Mouse (Mus musculus) heart, postnatal 14 days (tissue): Measurements from ENCODE around the gene Vwa3b. TPM values are rescaled to one million over a fixed set of nuclear protein-coding genes. Genes with fewer than 3 reads are reported as not detected.
A peak's percentile ranks its signal among the peaks of the same experiment; 100 is the strongest.

ENCODE experiments used
- DNase-seq, 2 experiments: peaks; one replicate each; pipeline ENCODE4 v3.0.0; 2021 to 2022
- intact Hi-C: fragments of 180-260 bp; cut with DNase I; formaldehyde crosslinking; loops from one replicate; pipeline ENCODE4 v1.15.1; 2025
- total RNA-seq, 2 experiments: library from RNA; stranded (reverse); gene quantifications; 2 replicates each; pipeline ENCODE4 v1.2.3; 2021

Gene Vwa3b
- total RNA-seq, 2 experiments from 2014 or later, result 0.20 to 0.65 TPM

- no peak for DNase-seq
- intact Hi-C loops, result no loop called here
These were observed 30.6 kb downstream of the Vwa3b start for GRCm38 (mm10) chr1:37056831-37057561.

- intact Hi-C loops, result no loop called here
- no peak for DNase-seq
These were observed 34.5 kb downstream of the Vwa3b start for GRCm38 (mm10) chr1:37060856-37061255.

DNA sequence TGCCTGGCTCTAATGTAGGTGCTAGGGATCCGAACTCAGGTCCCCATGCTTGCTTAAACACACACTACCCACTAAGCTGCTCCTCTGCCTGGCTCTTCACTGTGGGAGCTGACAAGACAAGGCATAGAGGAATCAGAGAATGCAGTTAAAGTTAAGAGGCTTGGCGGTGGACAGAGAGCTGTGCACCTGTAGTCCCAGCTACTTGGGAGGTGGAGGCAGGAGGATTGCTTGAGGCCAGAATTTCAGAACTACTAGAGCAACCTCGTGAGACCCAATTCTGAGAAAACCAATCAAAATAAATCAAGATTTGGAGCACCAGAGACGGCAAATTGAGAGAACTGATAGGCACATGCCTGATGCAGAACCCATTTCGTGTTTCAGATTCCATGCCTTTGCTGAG lies 36.7 kb downstream of the Vwa3b start:
- intact Hi-C loops, result no loop called here
- no peak for DNase-seq

- intact Hi-C loops, result no loop called here
These were observed 37.4 kb downstream of the Vwa3b start for GRCm38 (mm10) chr1:37063841-37064240.

DNA sequence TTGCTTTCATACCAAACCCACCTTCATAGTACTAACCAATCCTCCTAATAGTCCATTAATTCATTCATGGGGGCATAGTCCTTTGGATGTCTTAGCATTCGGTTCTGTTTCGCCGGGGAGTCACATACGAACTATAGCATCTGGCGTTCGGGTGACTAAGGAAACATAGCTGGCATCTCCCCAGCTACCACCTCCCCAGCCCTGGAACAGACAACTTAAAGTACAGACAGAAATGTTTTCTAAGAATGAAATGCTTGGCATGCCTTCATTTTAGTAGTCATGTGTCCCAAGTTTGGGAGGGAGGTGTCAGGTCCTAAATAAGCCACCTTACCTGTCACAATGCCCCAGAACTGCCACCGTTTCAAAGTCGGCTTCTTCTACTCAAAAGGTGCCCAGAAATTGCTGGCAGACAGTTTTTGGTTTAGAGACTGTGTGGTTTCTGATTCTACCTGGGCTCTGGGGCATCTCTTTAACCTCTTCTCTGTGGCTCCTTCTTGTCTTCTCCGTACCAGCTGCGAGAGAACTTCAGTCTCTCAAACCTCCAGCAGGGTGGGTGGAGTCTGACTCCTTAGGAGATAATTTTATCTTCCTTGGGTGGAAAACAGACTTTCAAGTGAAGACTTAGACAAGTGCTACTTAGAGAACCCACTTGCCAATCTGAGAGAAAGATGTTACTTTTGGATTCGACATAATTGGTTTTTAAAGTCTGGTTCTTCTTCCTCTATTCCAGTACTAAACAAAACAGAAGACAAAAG lies 39.4 kb downstream of the Vwa3b start:
- intact Hi-C loops, result no loop called here
- DNase-seq, result no peak

More at GRCm38 (mm10) chr1:37063841-37064240, 37.4 kb downstream of the Vwa3b start:
- DNase-seq, result no peak

GRCm38 (mm10) chr1:37075759-37076158 lies 49.4 kb downstream of the Vwa3b start:
- no peak for DNase-seq
- intact Hi-C loops, result loop anchor here (5.0 kb wide), 1 partner anchor 133 kb away; the partner anchor contains the start of gene Tmem131

DNA sequence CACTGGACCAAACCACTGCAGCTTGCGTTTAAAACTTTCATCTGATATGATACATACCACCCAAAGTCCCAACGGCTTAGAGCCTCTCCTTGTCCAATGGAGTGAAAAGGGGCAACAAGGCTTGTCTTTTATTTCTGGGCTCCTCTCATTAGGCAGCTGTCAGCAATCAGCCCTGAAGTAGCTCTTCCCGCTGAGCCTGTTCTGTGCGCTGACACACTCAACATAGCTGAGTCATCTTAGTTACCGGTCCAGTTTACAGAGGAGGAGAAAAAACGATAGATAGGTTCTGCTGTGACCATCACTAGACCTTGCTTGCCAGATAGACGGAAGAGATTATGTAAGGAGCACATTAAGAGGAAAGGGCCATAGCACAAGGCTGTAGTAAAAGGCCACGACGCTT lies 50.9 kb downstream of the Vwa3b start:
- intact Hi-C loops, result loop anchor here (5.0 kb wide), 1 partner anchor 135 kb away; the partner anchor contains the start of gene Tmem131
- no peak for DNase-seq

DNA sequence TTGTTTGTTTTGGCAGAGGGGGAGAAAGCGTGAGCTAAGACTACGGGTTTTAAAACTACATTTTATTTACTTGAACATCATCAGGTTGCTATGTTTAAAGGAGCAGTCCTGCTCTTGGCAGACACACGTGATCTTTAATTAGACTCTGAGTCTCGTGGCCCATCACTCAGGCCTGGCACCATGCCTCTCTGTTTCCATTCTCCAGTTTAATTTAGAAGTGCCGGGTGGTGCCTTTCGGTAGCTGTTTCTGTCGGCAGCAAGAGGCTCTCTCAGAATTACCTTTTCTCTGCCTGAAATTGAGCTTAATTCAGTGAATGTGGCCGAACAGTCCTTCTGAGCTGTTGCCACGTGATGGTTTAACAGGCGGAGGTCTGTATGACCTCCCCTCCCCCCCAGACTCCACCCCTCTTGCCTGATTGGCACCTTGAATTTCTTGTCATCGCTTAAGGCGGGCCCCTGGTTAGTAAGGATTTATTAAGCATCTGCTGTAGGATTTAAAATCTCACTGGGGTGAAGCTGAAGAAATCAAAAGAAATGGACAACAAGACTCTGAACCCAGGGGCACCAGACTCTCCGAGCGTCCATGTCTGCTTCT lies 51.7 kb downstream of the Vwa3b start:
- intact Hi-C loops, result loop anchor here (5.0 kb wide), 1 partner anchor 136 kb away; the partner anchor contains the start of gene Tmem131
- DNase-seq, result peak; percentile 61 to 67

DNA sequence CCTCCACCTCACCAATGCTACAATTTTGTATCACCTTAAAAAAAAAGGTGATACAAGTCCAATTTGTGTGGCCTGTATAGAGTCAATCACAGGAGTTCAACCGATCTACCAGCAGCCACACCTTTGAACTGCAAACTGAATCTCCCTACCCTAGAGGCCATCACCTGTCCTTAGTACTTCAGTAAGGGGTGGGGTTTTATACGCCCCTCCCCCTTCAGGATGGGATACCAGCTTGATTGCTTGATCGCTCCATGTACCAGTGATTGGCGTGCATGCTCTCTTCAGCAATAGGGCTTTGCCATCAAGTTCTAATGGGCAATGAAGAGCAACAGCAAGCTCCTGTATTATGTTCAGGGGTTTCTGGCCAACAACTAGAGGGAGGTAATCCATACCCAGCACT lies 54.0 kb downstream of the Vwa3b start:
- no peak for DNase-seq
- intact Hi-C loops, result no loop called here

GRCm38 (mm10) chr1:37081376-37082214 lies 55.2 kb downstream of the Vwa3b start:
- no peak for DNase-seq
- intact Hi-C loops, result no loop called here

DNA sequence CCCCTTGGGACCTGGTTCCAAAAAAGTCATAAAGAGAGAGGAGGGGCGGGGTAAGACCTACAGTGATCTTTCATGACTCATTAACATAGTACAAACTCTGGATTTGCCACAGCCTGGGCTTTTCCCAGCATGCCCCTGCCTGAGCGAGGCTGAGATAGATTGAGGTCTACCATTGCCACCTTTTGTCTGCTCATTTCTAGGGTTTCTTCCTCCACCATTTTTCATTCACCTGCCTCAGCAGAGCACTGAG lies 55.7 kb downstream of the Vwa3b start:
- no peak for DNase-seq
- intact Hi-C loops, result no loop called here

DNA sequence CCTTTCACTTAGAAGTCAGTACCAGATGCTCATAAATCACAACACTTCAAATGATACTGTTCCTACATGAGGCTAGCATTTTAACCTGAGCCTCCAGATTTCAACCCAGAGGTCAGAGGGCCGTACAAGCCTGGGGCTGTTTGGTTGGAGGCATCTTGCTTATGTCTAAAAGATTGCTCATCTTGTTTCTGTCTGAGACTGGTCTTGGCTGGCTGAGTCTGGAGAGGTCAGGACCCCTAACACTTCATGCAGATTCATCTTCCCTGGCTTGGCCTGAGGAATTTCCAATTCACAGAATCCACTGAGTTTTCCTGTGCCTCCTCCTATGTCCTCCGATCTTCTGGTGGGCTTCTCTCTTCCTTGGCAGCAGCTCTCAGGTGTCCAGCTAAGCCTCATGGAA lies 57.7 kb downstream of the Vwa3b start:
- intact Hi-C loops, result no loop called here

DNA sequence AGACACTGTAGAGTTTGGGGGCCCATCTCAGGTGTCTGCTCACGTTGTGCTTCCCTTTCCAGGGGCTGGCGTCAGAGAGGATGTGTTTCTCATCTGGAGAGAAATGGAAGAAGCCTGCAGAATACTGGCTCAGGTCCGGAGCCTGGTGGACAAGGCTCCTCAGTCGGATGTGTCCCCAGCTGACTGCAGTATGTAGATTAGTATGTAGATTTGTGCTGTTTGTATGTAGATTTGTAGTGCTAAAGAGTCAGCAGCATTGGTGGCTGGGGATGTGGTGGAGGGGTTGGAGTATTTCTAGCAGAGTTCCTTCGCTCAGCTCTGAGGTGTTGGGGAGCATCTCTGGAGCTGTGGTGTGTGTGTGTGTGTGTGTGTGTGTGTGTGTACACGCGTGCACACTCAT lies 58.8 kb downstream of the Vwa3b start:
- DNase-seq, result no peak
- intact Hi-C loops, result no loop called here

More for the DNA sequence above, 57.7 kb downstream of the Vwa3b start:
- no peak for DNase-seq

GRCm38 (mm10) chr1:37089191-37089590 lies 62.8 kb downstream of the Vwa3b start:
- no peak for DNase-seq
- intact Hi-C loops, result no loop called here

DNA sequence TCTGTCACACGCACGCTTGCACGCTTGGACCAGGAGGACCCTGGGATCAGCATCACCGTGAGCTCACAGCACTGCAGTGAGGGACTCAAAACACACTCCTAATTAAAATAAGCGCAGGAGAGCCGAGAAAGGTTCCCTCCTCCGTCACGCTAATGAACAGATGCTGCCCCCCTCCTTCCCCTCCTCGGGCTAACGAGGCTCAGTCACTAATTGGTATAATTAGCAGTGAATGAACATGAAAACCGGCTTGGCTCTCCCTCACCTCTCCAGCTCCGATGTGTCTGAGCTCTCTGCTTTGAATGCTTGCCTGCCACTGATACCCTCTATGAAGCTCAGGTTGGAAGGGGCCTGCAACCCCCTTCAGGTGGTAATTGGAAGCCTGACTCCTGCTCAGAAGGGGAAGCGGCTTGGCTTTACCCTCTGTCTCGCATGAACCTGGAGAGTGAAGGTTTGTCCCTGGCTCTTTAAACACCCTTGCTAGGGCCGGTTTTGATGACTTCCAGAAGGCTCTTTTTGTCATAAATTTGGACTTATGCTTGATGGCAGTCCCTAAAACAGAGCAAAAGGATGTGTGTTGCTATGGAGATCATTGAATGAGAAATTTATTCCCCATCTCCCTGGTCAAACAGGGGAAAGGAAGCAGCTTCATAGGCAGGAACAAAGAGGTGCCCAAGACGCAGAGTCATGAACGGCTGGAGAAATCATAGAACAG lies 71.1 kb downstream of the Vwa3b start:
- intact Hi-C loops, result no loop called here
- DNase-seq, result no peak

GRCm38 (mm10) chr1:37098094-37098555 lies 71.7 kb downstream of the Vwa3b start:
- intact Hi-C loops, result no loop called here
- no peak for DNase-seq

- intact Hi-C loops, result no loop called here
- no peak for DNase-seq
These were observed 74.0 kb downstream of the Vwa3b start for GRCm38 (mm10) chr1:37100361-37100760.

DNA sequence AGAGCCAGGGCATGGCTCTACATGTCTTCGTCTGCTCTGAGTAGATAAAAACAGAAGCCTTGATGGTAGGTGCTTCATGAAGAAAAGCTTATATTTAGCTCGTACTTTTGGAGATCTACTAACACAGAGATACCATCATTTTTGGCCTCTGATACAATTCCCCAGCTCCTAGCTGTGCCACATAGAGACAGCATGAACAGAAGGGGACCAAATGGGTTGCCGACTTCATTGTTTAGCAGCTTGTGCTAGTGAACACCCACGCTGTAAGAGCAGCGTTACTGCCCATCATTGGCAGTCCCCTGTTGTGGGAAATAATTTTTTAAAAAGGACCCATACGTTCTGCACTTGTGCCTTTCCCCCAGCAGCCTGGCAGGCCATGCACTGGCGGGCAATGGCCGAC lies 74.6 kb downstream of the Vwa3b start:
- intact Hi-C loops, result no loop called here
- no peak for DNase-seq

DNA sequence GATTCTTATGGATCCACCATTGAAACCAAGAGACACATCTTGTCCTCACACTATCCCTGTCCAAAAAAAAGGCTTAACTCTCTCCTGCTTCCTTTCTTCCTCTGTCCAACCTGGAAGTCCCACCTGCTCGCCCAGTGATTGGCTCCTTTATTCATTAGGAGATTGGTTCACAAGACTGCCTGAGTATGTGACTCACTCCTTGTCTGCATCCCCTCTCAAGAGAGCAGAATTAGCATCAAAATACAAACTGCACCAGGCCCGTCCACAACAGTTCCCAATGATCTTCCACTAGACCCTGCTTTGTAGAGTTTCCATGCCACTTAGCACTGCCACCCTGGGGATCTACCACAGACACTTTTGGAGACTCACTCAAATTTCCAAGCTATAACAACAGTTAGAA lies 75.3 kb downstream of the Vwa3b start:
- intact Hi-C loops, result no loop called here
- no peak for DNase-seq

DNA sequence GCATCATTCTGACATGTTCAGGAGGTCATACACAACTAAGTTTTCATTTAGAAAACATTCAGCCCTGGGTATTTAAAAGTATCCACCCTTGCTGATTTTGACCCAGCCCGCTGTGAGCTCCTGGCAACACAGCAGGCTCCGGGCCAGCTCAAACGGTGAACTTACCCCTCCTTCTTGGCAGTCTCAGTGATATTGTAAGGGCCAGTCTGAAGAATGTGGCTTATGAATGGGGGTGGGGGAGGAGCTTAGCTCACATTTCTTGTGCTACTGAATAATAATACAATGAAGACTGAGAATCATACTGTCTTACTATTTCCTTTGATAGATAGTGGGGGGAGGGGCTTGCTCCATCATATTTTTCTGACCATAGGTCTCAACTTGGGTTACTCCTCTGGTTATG lies 78.8 kb downstream of the Vwa3b start:
- no peak for DNase-seq
- intact Hi-C loops, result no loop called here
